Mouse (Mus musculus) intestine, embryonic 16.5 days (tissue): ENCODE measurements around the gene Gpr63. TPM values are rescaled to one million over a fixed set of nuclear protein-coding genes. Genes with fewer than 3 reads are reported as not detected.
"Not testable (repeated sequence)": the region's sequence is repeated elsewhere in the genome, so short reads cannot be mapped to it uniquely, and the experiment has no call there.

Source experiments
- ATAC-seq: fragments of 200-750 bp; cut with Nextera tagmentation; 2 replicates; pipeline ENCODE4 v1.8.0; 2017; ENCODE audit warnings: moderate TSS enrichment, moderate library complexity
- H3K27ac ChIP-seq: fragments of 300-500 bp; sonication (generic); 2 replicates; pipeline ENCODE4 v1.5.1; 2014; ENCODE audit warnings: mild to moderate bottlenecking, low read length
- H3K27me3 ChIP-seq: fragments of 300-500 bp; sonication (generic); replicated peaks from 2 replicates; pipeline ENCODE4 v1.6.1; 2014; ENCODE audit warnings: low read length, control low read depth, mixed read lengths; ENCODE audit not compliant: control insufficient read depth, insufficient read depth
- H3K36me3 ChIP-seq: fragments of 300-500 bp; sonication (generic); 2 replicates; pipeline ENCODE4 v1.6.1; 2014; ENCODE audit warnings: low read length, control low read depth; ENCODE audit not compliant: control insufficient read depth, insufficient read depth
- H3K4me1 ChIP-seq: fragments of 300-500 bp; sonication (generic); 2 replicates; pipeline ENCODE4 v1.6.1; 2014; ENCODE audit warnings: low read length, control low read depth, mixed read lengths; ENCODE audit not compliant: control insufficient read depth, insufficient read depth
- H3K4me2 ChIP-seq: fragments of 300-500 bp; sonication (generic); 2 replicates; pipeline ENCODE4 v1.6.1; 2014; ENCODE audit warnings: low read depth, low read length, control low read depth
- H3K4me3 ChIP-seq: fragments of 300-500 bp; sonication (generic); 2 replicates; pipeline ENCODE4 v1.5.1; 2014; ENCODE audit warnings: mild to moderate bottlenecking, low read length
- H3K9ac ChIP-seq: fragments of 300-500 bp; sonication (generic); 2 replicates; pipeline ENCODE4 v1.6.1; 2014; ENCODE audit warnings: low read depth, low read length
- H3K9me3 ChIP-seq: fragments of 300-500 bp; sonication (generic); 2 replicates; pipeline ENCODE4 v1.6.1; 2016; ENCODE audit warnings: low read length, control low read depth; ENCODE audit not compliant: control insufficient read depth
- WGBS: fragments of 180-500 bp; shearing (Covaris S2); extraction: QIAGEN DNeasy Blood & Tissue Kit; methylation state at CpG from one replicate; pipeline ENCODE4 v1.1.7; 2014; 5-methylcytosine and 5-hydroxymethylcytosine counted together
- polyA plus RNA-seq: library from polyadenylated mRNA; unstranded; fragments of >200 nt; fragmentation: Nextera tagmentation; extraction: Ambion mirVana; gene quantifications from 2 replicates; pipeline ENCODE4 v1.2.1, GENCODE M21; 2015

Gpr63 gene
- polyA plus RNA-seq, 1 experiment from 2014 or later, result 0.42 TPM

- no peak overlapping the region for H3K4me2 ChIP-seq
- ATAC-seq, result no peak
- no peak overlapping the region for H3K27ac ChIP-seq
- H3K4me3 ChIP-seq, result no peak overlapping the region
- H3K36me3 ChIP-seq, result no peaks in the 10 kb centered on the region
- no peak overlapping the region for H3K9ac ChIP-seq
- H3K9me3 ChIP-seq, result no peaks in the 10 kb centered on the region
- WGBS, result 55% methylated on average over 2 of the region's 2 CpGs
- no peaks in the 10 kb centered on the region for H3K27me3 ChIP-seq
- H3K4me1 ChIP-seq, result no peaks in the 10 kb centered on the region
These were observed 69.6 kb downstream of the Gpr63 start for GRCm38 (mm10) chr4:25035806-25036205.

GRCm38 (mm10) chr4:25037260-25037659 lies 71.1 kb downstream of the Gpr63 start:
- 70% methylated on average over 2 of the region's 2 CpGs for whole genome bisulfite sequencing
- Histone ChIP-seq H3K4me1 (no peaks in the 10 kb centered on the region), H3K9me3 (no peaks in the 10 kb centered on the region), H3K27me3 (no peaks in the 10 kb centered on the region), H3K9ac (no peak overlapping the region), H3K4me3 (no peak overlapping the region), H3K27ac (no peak overlapping the region), H3K36me3 (no peaks in the 10 kb centered on the region), H3K4me2 (no peak overlapping the region)
- no peak for ATAC-seq

GRCm38 (mm10) chr4:25055541-25055940 lies 89.3 kb downstream of the Gpr63 start:
- not testable (repeated sequence) for H3K9ac ChIP-seq, H3K27ac ChIP-seq, H3K9me3 ChIP-seq, ATAC-seq, H3K36me3 ChIP-seq, H3K27me3 ChIP-seq, H3K4me3 ChIP-seq, H3K4me2 ChIP-seq, H3K4me1 ChIP-seq
- 65% methylated on average over 1 of the region's 1 CpGs for WGBS

Other genes with a start within 250 kb of the Gpr63 start
- 3.3 and 3.5 TPM in 2 replicates for gene Klhl32, start 115.3 kb upstream of the Gpr63 start, polyA plus RNA-seq
- gene Ndufaf4, start 68.3 kb upstream of the Gpr63 start, polyA plus RNA-seq, result 50.2 and 55.8 TPM in 2 replicates